Mouse (Mus musculus) lung, embryonic 16.5 days (tissue): ENCODE data around the gene Tmem268. TPM values are rescaled to one million over a fixed set of nuclear protein-coding genes. Genes with fewer than 3 reads are reported as not detected.

Source experiments
- ATAC-seq: fragments of 200-750 bp; cut with Nextera tagmentation; 2 replicates; pipeline ENCODE4 v1.8.0; 2017; ENCODE audit warnings: low read depth, mild to moderate bottlenecking, moderate library complexity
- H3K27ac ChIP-seq: fragments of 300-500 bp; sonication (generic); 2 replicates; pipeline ENCODE4 v1.5.1; 2014; ENCODE audit warnings: mild to moderate bottlenecking, control low read depth, low read length
- H3K27me3 ChIP-seq: fragments of 300-500 bp; sonication (generic); 2 replicates; pipeline ENCODE4 v1.6.1; 2014; ENCODE audit warnings: low read depth, low read length, mixed read lengths; ENCODE audit not compliant: control insufficient read depth, insufficient read depth
- H3K36me3 ChIP-seq: fragments of 300-500 bp; sonication (generic); 2 replicates; pipeline ENCODE4 v1.6.1; 2014; ENCODE audit warnings: low read length; ENCODE audit not compliant: control insufficient read depth, insufficient read depth
- H3K4me1 ChIP-seq: fragments of 300-500 bp; sonication (generic); replicated peaks from 2 replicates; pipeline ENCODE4 v1.6.1; 2014; ENCODE audit warnings: low read length, mixed read lengths; ENCODE audit not compliant: control insufficient read depth, insufficient read depth
- H3K4me2 ChIP-seq: fragments of 300-500 bp; sonication (generic); 2 replicates; pipeline ENCODE4 v1.6.1; 2014; ENCODE audit warnings: low read depth, low read length, control low read depth
- H3K4me3 ChIP-seq: fragments of 300-500 bp; sonication (generic); 2 replicates; pipeline ENCODE4 v1.5.1; 2014; ENCODE audit warnings: mild to moderate bottlenecking, low read length, control low read depth
- H3K9ac ChIP-seq: fragments of 300-500 bp; sonication (generic); 2 replicates; pipeline ENCODE4 v1.6.1; 2014; ENCODE audit warnings: low read length, control low read depth
- H3K9me3 ChIP-seq: fragments of 300-500 bp; sonication (generic); 2 replicates; pipeline ENCODE4 v1.6.1; 2016; ENCODE audit warnings: low read length; ENCODE audit not compliant: control insufficient read depth
- WGBS: fragments of 180-500 bp; shearing (Covaris S2); extraction: QIAGEN DNeasy Blood & Tissue Kit; methylation state at CpG from one replicate; pipeline ENCODE4 v1.1.7; 2014; 5-methylcytosine and 5-hydroxymethylcytosine counted together
- polyA plus RNA-seq: library from polyadenylated mRNA; unstranded; fragments of >200 nt; fragmentation: Nextera tagmentation; extraction: Ambion mirVana; gene quantifications from 2 replicates; pipeline ENCODE4 v1.2.1, GENCODE M21; 2015

Tmem268 gene
- polyA plus RNA-seq, 1 experiment from 2014 or later, result 9.6 TPM

DNA sequence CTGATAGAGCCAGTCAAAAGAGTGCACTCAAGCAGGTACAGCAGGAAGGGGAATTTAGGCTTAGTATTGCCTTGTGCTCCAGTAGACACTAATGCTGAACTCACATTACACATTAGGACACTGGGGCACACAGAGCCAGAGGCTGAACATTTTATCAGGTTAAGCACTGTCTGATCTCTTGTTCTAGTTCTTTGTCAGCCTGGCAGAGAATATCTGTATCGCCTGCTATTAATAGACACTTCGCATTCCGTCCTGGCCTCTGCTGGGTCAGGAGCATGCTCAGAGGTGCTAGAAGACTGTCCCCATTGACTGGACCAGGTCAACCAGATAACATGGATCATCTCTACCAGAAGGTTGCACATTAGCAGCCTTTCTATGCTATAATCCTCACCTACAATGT, 47.0 kb downstream of the Tmem268 start:
- Histone ChIP-seq H3K27ac (no peak overlapping the region), H3K4me2 (no peak overlapping the region), H3K9ac (no peak overlapping the region), H3K36me3 (no peaks in the 10 kb centered on the region), H3K27me3 (no peaks in the 10 kb centered on the region), H3K9me3 (no peaks in the 10 kb centered on the region), H3K4me3 (no peak overlapping the region), H3K4me1 (no peaks in the 10 kb centered on the region)
- WGBS, result 81% methylated on average over 3 of the region's 3 CpGs
- ATAC-seq, result no peak

DNA sequence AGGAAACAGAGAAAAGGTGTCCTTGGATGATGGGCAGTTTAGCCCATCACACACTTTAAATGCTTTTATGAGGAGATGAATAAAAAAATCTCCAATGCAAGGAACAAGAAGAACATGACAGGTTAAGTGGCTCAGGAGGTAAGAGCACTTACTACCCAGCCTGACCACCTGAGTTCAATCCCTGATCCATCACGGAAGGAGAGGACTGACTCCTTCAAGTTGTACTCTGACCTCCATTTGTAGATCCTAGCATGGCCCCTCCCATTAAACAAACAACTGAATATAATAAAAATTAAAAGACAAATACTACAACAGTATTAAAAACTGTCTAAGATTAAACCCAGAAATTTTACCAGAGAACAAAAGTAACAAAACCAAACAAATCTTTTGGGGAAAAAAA, 47.4 kb downstream of the Tmem268 start:
- Histone ChIP-seq H3K4me2 (no peak overlapping the region), H3K9me3 (no peaks in the 10 kb centered on the region), H3K27ac (no peak overlapping the region), H3K27me3 (no peaks in the 10 kb centered on the region), H3K4me3 (no peak overlapping the region), H3K36me3 (no peaks in the 10 kb centered on the region), H3K9ac (no peak overlapping the region), H3K4me1 (no peaks in the 10 kb centered on the region)
- 56% methylated on average over 1 of the region's 1 CpGs for WGBS
- ATAC-seq, result no peak

DNA sequence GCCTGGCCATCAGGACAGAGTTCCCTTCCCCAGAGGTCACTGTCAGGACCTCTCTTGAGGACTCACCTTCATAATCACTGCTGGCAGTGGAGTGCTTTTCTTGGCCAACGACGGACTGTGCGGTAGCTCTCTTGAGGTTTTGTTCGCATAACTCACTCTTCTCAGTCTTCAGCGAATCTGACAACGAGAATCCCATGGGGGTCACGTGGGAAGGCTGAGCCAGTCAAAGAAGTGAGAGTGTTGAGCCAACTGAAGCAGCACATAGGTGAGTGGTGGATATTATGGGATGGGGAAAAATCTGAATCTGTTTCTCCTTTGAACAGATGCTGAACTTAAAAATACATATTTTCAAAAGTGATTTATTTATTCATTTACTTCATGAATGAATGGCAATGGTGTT, 49.8 kb downstream of the Tmem268 start:
- 66% methylated on average over 7 of the region's 7 CpGs for WGBS
- no peaks in the 10 kb centered on the region for H3K36me3 ChIP-seq
- no peak overlapping the region for H3K4me3 ChIP-seq
- H3K9ac ChIP-seq, result no peak overlapping the region
- no peak for ATAC-seq
- H3K4me1 ChIP-seq, result no peaks in the 10 kb centered on the region
- H3K9me3 ChIP-seq, result no peaks in the 10 kb centered on the region
- no peak overlapping the region for H3K4me2 ChIP-seq
- no peaks in the 10 kb centered on the region for H3K27me3 ChIP-seq
- no peak overlapping the region for H3K27ac ChIP-seq

DNA sequence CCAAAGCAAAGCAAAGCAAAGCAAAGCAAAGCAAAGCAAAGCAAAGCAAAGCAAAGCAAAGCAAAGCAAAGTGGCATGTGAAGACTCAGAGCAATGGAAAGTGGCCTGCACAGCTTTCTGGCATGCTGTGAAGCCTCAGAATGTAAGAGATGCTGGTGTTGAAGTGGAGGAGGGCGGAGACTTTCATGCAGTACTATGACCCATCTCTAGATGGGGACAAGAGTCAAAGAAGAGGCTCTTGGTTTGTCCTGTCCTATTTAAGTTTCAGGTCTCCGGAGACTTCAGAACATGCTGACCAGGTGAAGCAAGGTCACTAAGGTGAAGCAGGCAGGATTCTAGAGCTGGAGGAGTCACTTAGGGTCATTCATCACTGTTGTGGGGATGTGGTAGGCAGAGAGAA, 63.3 kb downstream of the Tmem268 start:
- H3K9ac ChIP-seq, result no peak overlapping the region
- WGBS, result 63% methylated on average over 2 of the region's 2 CpGs
- H3K27ac ChIP-seq, result no peak overlapping the region
- no peaks in the 10 kb centered on the region for H3K4me1 ChIP-seq
- ATAC-seq, result no peak
- H3K9me3 ChIP-seq, result no peaks in the 10 kb centered on the region
- H3K27me3 ChIP-seq, result no peaks in the 10 kb centered on the region
- H3K4me2 ChIP-seq, result no peak overlapping the region
- H3K36me3 ChIP-seq, result no peaks in the 10 kb centered on the region
- no peak overlapping the region for H3K4me3 ChIP-seq

DNA sequence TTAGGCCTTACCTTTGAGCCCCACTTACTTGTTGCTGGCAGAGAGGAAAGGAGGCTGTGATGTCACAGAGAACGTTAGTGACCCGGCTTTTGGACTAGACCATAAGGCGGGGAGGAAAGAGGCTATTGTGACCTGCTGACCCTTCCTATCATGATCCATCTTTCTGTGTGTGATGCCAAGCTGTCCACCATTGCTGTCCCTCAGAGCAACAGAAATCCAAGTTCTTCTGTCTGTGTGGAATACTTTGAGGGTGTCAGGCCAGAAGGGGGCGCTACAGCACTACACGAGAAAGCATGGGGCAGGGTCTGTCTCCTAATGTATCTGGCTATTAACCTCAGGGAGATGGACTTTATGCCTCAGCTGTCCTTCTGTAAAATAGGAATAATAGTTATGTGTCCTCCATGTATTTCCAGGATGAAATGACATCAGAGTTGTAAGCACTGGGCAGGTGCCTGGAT, 63.8 kb downstream of the Tmem268 start, which contains the start of gene Tex48:
TSS of gene Tex48 (minus strand) at position 51 of the 458 bp plus-strand sequence.
- Histone ChIP-seq H3K4me3 (no peak within 1 kb of the TSS), H3K27me3 (no peaks in the 10 kb centered on the region), H3K9me3 (no peaks in the 10 kb centered on the region), H3K9ac (no peak within 1 kb of the TSS), H3K4me2 (no peak within 1 kb of the TSS), H3K4me1 (no peaks in the 10 kb centered on the region), H3K36me3 (no peaks in the 10 kb centered on the region), H3K27ac (no peak within 1 kb of the TSS)
- ATAC-seq, result no peak
- WGBS, result 43% methylated on average over 5 of the region's 5 CpGs

DNA sequence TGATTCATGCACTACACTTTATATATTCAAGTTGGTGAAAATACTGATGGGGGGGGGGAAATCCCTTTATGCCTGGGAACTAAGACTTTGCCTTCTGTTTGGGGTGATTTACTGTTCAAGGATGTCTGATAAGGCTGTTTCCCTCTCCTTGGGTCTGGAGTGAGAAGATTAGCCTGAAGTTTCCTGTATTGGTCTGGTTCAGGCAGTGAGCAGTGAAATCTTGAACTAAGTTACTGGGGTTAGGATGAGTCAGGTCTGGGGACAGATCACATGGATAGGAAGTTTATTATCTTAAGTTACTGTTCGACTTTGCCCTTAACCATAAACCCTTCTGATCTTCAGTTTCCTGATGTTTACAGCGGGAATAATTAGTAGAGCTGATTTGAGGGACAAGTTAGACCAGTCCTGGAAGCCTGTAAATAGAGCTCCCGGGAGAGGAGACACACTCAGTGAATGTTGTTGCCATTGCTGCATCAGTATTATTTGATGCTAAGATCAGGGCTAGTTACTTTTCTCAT, 67.0 kb downstream of the Tmem268 start:
- H3K4me3 ChIP-seq, result no peak overlapping the region
- H3K4me2 ChIP-seq, result no peak overlapping the region
- H3K9me3 ChIP-seq, result no peaks in the 10 kb centered on the region
- 43% methylated on average over 3 of the region's 3 CpGs for WGBS
- no peaks in the 10 kb centered on the region for H3K36me3 ChIP-seq
- no peaks in the 10 kb centered on the region for H3K27me3 ChIP-seq
- no peaks in the 10 kb centered on the region for H3K4me1 ChIP-seq
- H3K27ac ChIP-seq, result no peak overlapping the region
- ATAC-seq, result no peak
- no peak overlapping the region for H3K9ac ChIP-seq

DNA sequence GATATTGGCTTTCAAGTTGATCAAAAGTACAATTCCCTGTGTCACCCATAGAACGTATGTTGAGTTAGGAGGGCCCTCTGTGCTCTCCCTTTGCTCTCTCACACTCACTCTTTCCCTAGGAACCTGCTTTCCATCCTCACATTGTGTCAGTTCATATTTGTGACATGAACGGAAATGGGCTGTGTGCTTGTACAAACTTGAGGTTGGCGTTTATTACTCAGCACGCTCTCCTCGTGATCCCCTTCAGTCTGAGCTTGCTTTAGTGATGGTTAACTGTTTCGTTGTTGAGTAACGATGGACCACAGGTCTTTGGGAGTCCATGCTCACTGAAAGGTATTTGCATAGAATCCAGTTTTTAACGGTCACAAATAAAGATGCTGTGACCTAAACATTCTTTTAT, 68.5 kb downstream of the Tmem268 start:
- H3K4me3 ChIP-seq, result no peak overlapping the region
- H3K27me3 ChIP-seq, result no peaks in the 10 kb centered on the region
- H3K36me3 ChIP-seq, result no peaks in the 10 kb centered on the region
- H3K9me3 ChIP-seq, result no peaks in the 10 kb centered on the region
- no peaks in the 10 kb centered on the region for H3K4me1 ChIP-seq
- H3K4me2 ChIP-seq, result no peak overlapping the region
- no peak for ATAC-seq
- no peak overlapping the region for H3K27ac ChIP-seq
- H3K9ac ChIP-seq, result no peak overlapping the region
- WGBS, result 80% methylated on average over 8 of the region's 8 CpGs

DNA sequence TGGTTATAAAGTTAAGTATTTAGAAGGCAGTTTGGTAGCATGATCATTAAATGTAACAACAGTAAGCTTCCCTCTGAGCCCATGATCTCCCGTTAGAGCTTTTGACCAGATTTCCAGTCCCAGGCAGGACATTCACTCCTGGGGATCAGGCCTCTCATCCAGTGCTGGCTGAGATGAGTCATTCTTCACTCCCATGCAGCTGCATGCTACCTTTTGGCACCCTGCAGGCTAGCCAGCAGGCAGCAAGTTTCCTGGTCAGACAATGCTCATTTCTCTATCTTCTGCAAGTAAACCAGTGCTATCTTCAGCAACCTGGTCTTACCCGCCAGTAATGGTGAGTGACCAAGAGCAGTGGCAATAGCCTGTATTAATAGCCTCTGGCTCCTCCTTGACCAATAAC, 74.6 kb downstream of the Tmem268 start:
- Histone ChIP-seq H3K4me2 (no peak overlapping the region), H3K9me3 (no peaks in the 10 kb centered on the region), H3K4me1 (no peaks in the 10 kb centered on the region), H3K27ac (no peak overlapping the region), H3K36me3 (no peaks in the 10 kb centered on the region), H3K4me3 (no peak overlapping the region), H3K9ac (no peak overlapping the region), H3K27me3 (no peaks in the 10 kb centered on the region)
- 77% methylated on average over 2 of the region's 2 CpGs for WGBS
- no peak for ATAC-seq
